Mouse (Mus musculus): ENCODE measurements around the gene Ttc33. TPM values are rescaled to one million over a fixed set of nuclear protein-coding genes. Genes with fewer than 3 reads are reported as not detected.
A peak's percentile ranks its signal among the peaks of the same experiment; 100 is the strongest.

Ttc33 gene
- total and polyA plus RNA-seq, 3 experiments: 14.8 to 63.5 (median 47.8) TPM

DNA sequence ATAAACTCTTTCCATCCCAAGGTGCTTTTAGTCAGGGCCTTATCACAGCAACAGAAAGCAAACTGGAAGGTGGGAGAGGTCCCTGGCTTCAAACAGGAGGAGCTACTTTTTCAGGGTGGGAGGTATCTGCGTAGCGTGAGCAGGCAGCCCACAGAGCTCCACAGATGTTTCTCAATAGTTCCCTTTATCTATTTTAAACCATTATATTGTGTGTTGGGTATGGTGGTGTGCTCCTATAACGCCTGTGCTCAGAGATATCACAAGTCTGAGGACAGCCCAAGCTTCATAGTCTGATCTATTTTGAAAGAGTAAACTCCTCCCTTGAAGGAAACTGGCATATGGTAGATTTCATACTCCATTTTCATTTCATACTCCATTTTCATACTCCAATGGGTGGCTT, 75.7 kb downstream of the Ttc33 start:
- Histone ChIP-seq H3K36me3 (replicated peaks) (no peaks in the 10 kb centered on the region), H3K9me3 (replicated peaks) (no peaks in the 10 kb centered on the region), H3K27me3 (ENCODE audit: insufficient read depth, low read length) (no peaks in the 10 kb centered on the region), H3K4me1 (ENCODE audit: insufficient read depth, low read depth, low read length) (peaks cover 15% of the 10 kb centered on the region), H3K4me3 (ENCODE audit: low read depth, low read length) (no peak overlapping the region)
- peak; percentile 66 for ATAC-seq (ENCODE audit: extremely low read depth, insufficient number of reproducible peaks, low FRiP score, poor library complexity, severe bottlenecking)
- TF ChIP-seq TAL1 (conservative IDR thresholded peaks at IDR 0.05; ENCODE audit: low read depth, low read length) (peak; percentile 40), POLR2AphosphoS5 (IDR thresholded peaks at IDR 0.05; ENCODE audit: insufficient replicate concordance, low read depth, low read length) (no peak)
- DNase-seq (ENCODE audit: low spot score): no peak

DNA sequence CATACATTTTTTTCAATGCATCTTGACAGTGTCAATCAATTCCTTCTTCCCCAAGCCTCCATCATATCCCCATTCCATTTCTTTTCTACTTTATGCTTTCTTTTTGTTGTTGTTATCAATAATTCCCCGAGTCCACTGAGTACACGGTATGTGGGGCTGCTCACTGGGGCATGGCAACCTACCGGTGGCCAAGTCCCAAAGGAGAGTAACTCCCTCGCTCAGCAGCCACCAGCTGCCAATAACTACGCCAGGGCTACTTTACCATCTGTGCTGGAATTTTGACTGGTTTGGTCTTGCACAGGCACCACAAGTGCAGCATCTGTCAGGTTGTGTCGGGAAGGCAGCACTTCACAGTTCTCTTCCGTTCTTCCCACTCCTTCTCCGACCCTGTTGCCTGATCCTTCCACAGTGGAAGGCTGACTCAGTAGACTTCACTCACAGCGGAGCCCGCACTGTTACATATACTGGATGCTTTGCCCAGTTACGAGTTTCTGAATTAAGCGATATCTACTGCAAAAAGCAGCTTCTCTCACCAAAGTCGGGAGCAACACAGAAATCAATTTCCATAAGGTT, 76.9 kb downstream of the Ttc33 start:
- H3K27me3 ChIP-seq (ENCODE audit: insufficient read depth, low read length): no peaks in the 10 kb centered on the region
- H3K9me3 ChIP-seq (replicated peaks): no peaks in the 10 kb centered on the region
- H3K4me3 ChIP-seq (ENCODE audit: low read depth, low read length): no peak overlapping the region
- H3K36me3 ChIP-seq (replicated peaks): no peaks in the 10 kb centered on the region
- DNase-seq (ENCODE audit: low spot score): no peak
- H3K4me1 ChIP-seq (ENCODE audit: insufficient read depth, low read depth, low read length): peaks cover 15% of the 10 kb centered on the region
- ATAC-seq (ENCODE audit: extremely low read depth, insufficient number of reproducible peaks, low FRiP score, poor library complexity, severe bottlenecking): no peak
- TF ChIP-seq CTCF (IDR thresholded peaks at IDR 0.05; ENCODE audit: low read depth, low read length) (no peak), GATA1 (IDR thresholded peaks at IDR 0.05; ENCODE audit: borderline replicate concordance, low read length) (no peak), POLR2AphosphoS5 (IDR thresholded peaks at IDR 0.05; ENCODE audit: insufficient replicate concordance, low read depth, low read length) (no peak), GATA2 (IDR thresholded peaks at IDR 0.05; ENCODE audit: borderline replicate concordance, low read depth, low read length) (no peak), TAL1 (conservative IDR thresholded peaks at IDR 0.05; ENCODE audit: low read depth, low read length) (no peak)

DNA sequence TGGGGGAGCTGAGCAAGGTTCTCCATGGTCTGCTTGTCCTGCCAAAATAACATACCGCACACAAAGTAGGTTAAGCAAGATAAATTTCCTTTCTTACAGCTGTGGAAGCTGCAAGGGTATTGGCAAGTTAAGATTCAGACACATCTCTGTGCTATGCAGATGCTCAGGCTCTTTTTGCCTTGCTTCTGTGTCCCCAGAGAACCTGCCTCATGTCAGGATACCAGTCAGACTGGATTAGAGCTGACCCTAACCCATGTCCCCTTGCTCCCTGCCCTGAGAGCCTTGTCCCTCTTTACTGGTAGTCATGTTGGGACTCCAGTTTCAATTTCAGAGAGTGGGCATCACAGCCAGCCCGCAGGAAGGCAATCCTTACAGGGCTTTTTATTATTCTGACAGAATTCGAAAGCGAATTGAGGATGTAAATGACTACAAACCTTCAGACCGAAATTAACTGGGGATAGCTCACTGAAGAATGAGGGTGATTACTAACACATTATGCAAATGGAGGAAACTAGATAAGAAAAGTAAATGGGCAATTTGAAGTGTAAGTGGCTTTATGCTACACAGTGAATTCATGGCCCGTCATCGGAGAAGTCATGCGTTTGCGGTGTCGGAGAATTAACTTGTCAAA, 77.7 kb downstream of the Ttc33 start:
- H3K4me3 ChIP-seq (ENCODE audit: low read depth, low read length): no peak overlapping the region
- no peaks in the 10 kb centered on the region for H3K36me3 ChIP-seq (replicated peaks)
- no peaks in the 10 kb centered on the region for H3K9me3 ChIP-seq (replicated peaks)
- ATAC-seq (ENCODE audit: extremely low read depth, insufficient number of reproducible peaks, low FRiP score, poor library complexity, severe bottlenecking) (no peak), DNase-seq (ENCODE audit: low spot score) (no peak)
- H3K27me3 ChIP-seq (ENCODE audit: insufficient read depth, low read length): no peaks in the 10 kb centered on the region
- peaks cover 15% of the 10 kb centered on the region for H3K4me1 ChIP-seq (ENCODE audit: insufficient read depth, low read depth, low read length)
- no peak for TF ChIP-seq GATA2 (IDR thresholded peaks at IDR 0.05; ENCODE audit: borderline replicate concordance, low read depth, low read length)
- TF ChIP-seq CTCF (IDR thresholded peaks at IDR 0.05; ENCODE audit: low read depth, low read length): no peak
- TF ChIP-seq GATA1 (IDR thresholded peaks at IDR 0.05; ENCODE audit: borderline replicate concordance, low read length): no peak
- TF ChIP-seq TAL1 (conservative IDR thresholded peaks at IDR 0.05; ENCODE audit: low read depth, low read length): no peak
- no peak for TF ChIP-seq POLR2AphosphoS5 (IDR thresholded peaks at IDR 0.05; ENCODE audit: insufficient replicate concordance, low read depth, low read length)

DNA sequence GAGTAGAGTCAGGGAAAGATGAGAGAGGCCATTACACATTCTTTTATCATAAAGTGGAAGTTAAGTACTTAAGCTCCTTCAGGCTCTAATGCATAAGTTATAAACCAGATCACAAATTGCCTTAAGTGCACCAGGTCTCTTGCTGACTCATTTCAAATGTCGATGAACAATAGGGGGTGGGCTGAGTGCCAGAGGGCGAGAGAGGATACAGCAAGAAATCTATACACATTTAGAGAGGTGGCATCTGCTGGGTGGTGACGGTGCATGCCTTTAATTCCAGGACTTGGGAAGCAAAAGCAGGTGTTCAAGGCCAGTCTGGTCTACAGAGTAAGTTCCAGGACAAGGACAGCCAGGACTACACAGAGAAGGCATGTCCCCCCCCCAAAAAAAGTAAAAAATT, 80.8 kb downstream of the Ttc33 start:
- Histone ChIP-seq H3K4me1 (ENCODE audit: insufficient read depth, low read depth, low read length) (peaks cover 9% of the 10 kb centered on the region), H3K4me3 (ENCODE audit: low read depth, low read length) (no peak overlapping the region), H3K27me3 (ENCODE audit: insufficient read depth, low read length) (no peaks in the 10 kb centered on the region), H3K36me3 (replicated peaks) (no peaks in the 10 kb centered on the region), H3K9me3 (replicated peaks) (no peaks in the 10 kb centered on the region)
- no peak for ATAC-seq (ENCODE audit: extremely low read depth, insufficient number of reproducible peaks, low FRiP score, poor library complexity, severe bottlenecking)
- TF ChIP-seq CTCF (IDR thresholded peaks at IDR 0.05; ENCODE audit: low read depth, low read length): no peak
- TF ChIP-seq GATA1 (IDR thresholded peaks at IDR 0.05; ENCODE audit: borderline replicate concordance, low read length): no peak
- no peak for TF ChIP-seq POLR2AphosphoS5 (IDR thresholded peaks at IDR 0.05; ENCODE audit: insufficient replicate concordance, low read depth, low read length)
- TF ChIP-seq TAL1 (conservative IDR thresholded peaks at IDR 0.05; ENCODE audit: low read depth, low read length): no peak
- no peak for TF ChIP-seq GATA2 (IDR thresholded peaks at IDR 0.05; ENCODE audit: borderline replicate concordance, low read depth, low read length)
- DNase-seq (ENCODE audit: low spot score): no peak

Other genes starting within 250 kb of the Ttc33 start
- gene C7, start 121.8 kb upstream of the Ttc33 start, total RNA-seq (2014; fragmentation: Nextera tagmentation): not detected in 2 replicates
- 0.05 TPM in 1 of 2 replicates, not detected in the other for gene C7, start 121.8 kb upstream of the Ttc33 start, total RNA-seq (2017)
- not detected in 2 replicates for gene C7, start 121.8 kb upstream of the Ttc33 start, polyA plus RNA-seq (2012)
- gene Card6, start 77.0 kb upstream of the Ttc33 start, total RNA-seq (2014; fragmentation: Nextera tagmentation): 19.2 and 20.8 TPM in 2 replicates
- 6.0 and 7.5 TPM in 2 replicates for gene Card6, start 77.0 kb upstream of the Ttc33 start, total RNA-seq (2017)
- gene Card6, start 77.0 kb upstream of the Ttc33 start, polyA plus RNA-seq (2012): 1.9 and 2.0 TPM in 2 replicates
- 374 and 438 TPM in 2 replicates for gene Rpl37, start 68.9 kb upstream of the Ttc33 start, total RNA-seq (2014; fragmentation: Nextera tagmentation)
- gene Rpl37, start 68.9 kb upstream of the Ttc33 start, total RNA-seq (2017): 1,244 and 1,575 TPM in 2 replicates
- 48.0 and 51.7 TPM in 2 replicates for gene Rpl37, start 68.9 kb upstream of the Ttc33 start, polyA plus RNA-seq (2012)
- 109 and 121 TPM in 2 replicates for gene Prkaa1, start 41.7 kb upstream of the Ttc33 start, total RNA-seq (2014; fragmentation: Nextera tagmentation)
- gene Prkaa1, start 41.7 kb upstream of the Ttc33 start, total RNA-seq (2017): 66.7 and 79.5 TPM in 2 replicates
- gene Prkaa1, start 41.7 kb upstream of the Ttc33 start, polyA plus RNA-seq (2012): 4.5 and 5.8 TPM in 2 replicates
- 19.4 and 20.5 TPM in 2 replicates for gene Ptger4, start 58.7 kb downstream of the Ttc33 start, total RNA-seq (2014; fragmentation: Nextera tagmentation)
- 6.9 and 7.7 TPM in 2 replicates for gene Ptger4, start 58.7 kb downstream of the Ttc33 start, total RNA-seq (2017)
- 14.9 and 15.9 TPM in 2 replicates for gene Ptger4, start 58.7 kb downstream of the Ttc33 start, polyA plus RNA-seq (2012)